Mouse (Mus musculus): Measurements from ENCODE around the gene Itprip. TPM values are rescaled to one million over a fixed set of nuclear protein-coding genes. Genes with fewer than 3 reads are reported as not detected.

The Itprip gene
- polyA plus RNA-seq, 1 experiment: 8.0 TPM

DNA sequence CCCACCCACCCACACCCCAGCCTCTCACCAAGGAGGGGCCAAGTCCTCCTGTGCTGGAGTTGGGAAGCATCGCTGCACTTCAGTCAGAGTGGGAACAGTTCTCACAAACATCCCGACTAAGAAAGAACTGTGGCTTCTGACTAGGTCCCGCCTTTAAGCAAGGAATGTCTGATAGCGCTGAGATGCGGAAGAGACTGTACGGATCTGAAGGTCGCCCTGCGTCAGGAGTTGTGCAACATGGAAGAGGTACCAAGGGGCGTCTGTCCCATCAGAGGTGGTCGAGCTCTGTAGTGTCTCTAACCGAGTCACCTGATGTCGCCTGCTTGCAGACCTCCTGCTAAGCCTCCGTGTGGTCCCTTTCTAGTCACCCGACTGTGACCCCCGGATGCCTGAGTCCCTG is 42.8 kb downstream of the Itprip start:
- H3K4me3 ChIP-seq (ENCODE audit: insufficient read depth, low read depth, low read length): no peak overlapping the region
- WGBS: 67% methylated on average over 15 of the region's 15 CpGs
- H3K4me1 ChIP-seq (ENCODE audit: control insufficient read depth, insufficient read depth, low read length): no peaks in the 10 kb centered on the region
- no peaks in the 10 kb centered on the region for H3K27me3 ChIP-seq (replicated peaks; ENCODE audit: control insufficient read depth, insufficient read depth, low read length)
- DNase-seq: no peak
- TF ChIP-seq CTCF (conservative IDR thresholded peaks at IDR 0.05; ENCODE audit: insufficient read depth, insufficient read length, low read depth, low read length) (no peak), POLR2A (IDR thresholded peaks at IDR 0.05; ENCODE audit: low read depth, low read length) (no peak)
- H3K27ac ChIP-seq (ENCODE audit: insufficient read depth, low read depth, low read length): no peak overlapping the region
- no peaks in the 10 kb centered on the region for H3K36me3 ChIP-seq (ENCODE audit: control insufficient read depth, insufficient read depth, low read length)

DNA sequence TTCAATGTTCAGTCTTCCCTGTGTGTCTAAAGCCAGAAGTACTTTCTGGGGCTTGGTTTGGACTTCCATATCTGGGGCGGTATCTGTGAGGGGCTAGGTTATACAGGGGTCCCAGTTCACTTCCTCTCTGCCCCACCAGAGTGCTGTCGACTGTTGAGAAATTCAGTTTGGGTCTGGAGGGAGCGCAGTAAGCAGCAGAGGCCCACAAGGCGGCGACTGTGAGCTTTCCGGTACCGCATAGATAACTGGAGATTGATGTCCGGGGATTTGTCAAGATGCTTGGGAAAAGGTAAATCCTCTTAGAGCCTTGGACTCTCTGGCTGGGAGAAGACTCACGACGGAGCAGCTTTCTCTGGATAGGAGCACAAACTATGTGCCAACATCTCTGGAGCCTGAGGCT is 47.6 kb downstream of the Itprip start:
- Histone ChIP-seq H3K27me3 (replicated peaks; ENCODE audit: control insufficient read depth, insufficient read depth, low read length) (no peaks in the 10 kb centered on the region), H3K4me1 (ENCODE audit: control insufficient read depth, insufficient read depth, low read length) (no peaks in the 10 kb centered on the region), H3K27ac (ENCODE audit: insufficient read depth, low read depth, low read length) (no peak overlapping the region), H3K4me3 (ENCODE audit: insufficient read depth, low read depth, low read length) (no peak overlapping the region), H3K36me3 (ENCODE audit: control insufficient read depth, insufficient read depth, low read length) (no peaks in the 10 kb centered on the region)
- 43% methylated on average over 10 of the region's 10 CpGs for WGBS
- TF ChIP-seq POLR2A (IDR thresholded peaks at IDR 0.05; ENCODE audit: low read depth, low read length) (no peak), CTCF (conservative IDR thresholded peaks at IDR 0.05; ENCODE audit: insufficient read depth, insufficient read length, low read depth, low read length) (no peak; the same call in 1 of the 2 replicates)
- DNase-seq: no peak

DNA sequence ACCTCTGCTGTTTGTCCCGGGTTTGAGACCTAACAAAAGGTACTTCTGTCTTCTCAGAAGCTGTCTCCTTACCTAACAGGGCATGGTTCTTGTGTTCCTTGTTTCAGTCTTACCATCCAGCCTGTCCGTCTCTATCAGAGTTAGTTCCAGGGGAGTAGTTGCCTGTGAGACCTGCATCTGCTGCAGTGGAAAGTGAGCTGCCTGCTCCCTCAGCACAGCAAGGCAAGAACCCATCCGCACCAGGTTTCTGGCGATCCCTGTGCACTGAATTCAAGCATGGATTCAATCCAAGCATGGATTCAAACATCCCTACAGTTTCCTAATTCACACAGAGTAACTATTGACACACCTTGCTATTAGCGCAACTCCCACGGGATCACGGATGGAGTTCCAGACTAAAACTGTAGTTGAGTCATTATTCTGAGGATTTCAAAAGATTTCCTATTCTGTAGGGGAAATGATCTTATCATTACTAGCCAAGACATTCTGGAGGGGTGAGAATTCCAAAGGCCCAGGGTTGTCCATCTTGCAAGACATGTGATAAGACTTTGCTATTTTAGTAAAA is 48.9 kb downstream of the Itprip start:
- H3K27me3 ChIP-seq (replicated peaks; ENCODE audit: control insufficient read depth, insufficient read depth, low read length): no peaks in the 10 kb centered on the region
- H3K36me3 ChIP-seq (ENCODE audit: control insufficient read depth, insufficient read depth, low read length): no peaks in the 10 kb centered on the region
- TF ChIP-seq POLR2A (IDR thresholded peaks at IDR 0.05; ENCODE audit: low read depth, low read length): no peak
- no peak for TF ChIP-seq CTCF (conservative IDR thresholded peaks at IDR 0.05; ENCODE audit: insufficient read depth, insufficient read length, low read depth, low read length)
- H3K4me1 ChIP-seq (ENCODE audit: control insufficient read depth, insufficient read depth, low read length): peaks cover 3% of the 10 kb centered on the region; the same call in 1 of the 2 replicates
- H3K4me3 ChIP-seq (ENCODE audit: insufficient read depth, low read depth, low read length): no peak overlapping the region
- DNase-seq: no peak
- no peak overlapping the region for H3K27ac ChIP-seq (ENCODE audit: insufficient read depth, low read depth, low read length)
- 82% methylated on average over 7 of the region's 7 CpGs for WGBS

DNA sequence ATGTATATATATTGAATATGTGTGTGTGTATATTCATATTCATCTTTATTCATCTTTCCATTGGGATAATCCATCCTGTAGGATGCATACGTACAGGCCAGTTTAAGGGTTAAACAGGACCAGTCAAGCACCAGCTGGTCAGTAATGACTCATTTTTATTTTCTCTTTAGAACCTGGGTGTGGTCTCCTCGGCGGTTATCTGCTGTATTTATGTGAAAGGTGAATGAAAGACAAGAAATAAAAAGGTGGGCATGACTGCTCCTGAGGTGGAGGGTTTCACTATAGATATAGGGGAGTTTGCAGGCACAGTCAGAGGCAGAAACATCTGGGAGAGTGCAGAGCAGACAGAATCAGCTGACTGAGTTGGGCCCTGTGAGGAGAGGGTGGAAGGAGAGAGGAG is 49.6 kb downstream of the Itprip start:
- WGBS: 37% methylated on average over 3 of the region's 3 CpGs
- Histone ChIP-seq H3K27ac (ENCODE audit: insufficient read depth, low read depth, low read length) (no peak overlapping the region), H3K27me3 (replicated peaks; ENCODE audit: control insufficient read depth, insufficient read depth, low read length) (no peaks in the 10 kb centered on the region), H3K36me3 (ENCODE audit: control insufficient read depth, insufficient read depth, low read length) (no peaks in the 10 kb centered on the region), H3K4me3 (ENCODE audit: insufficient read depth, low read depth, low read length) (no peak overlapping the region), H3K4me1 (ENCODE audit: control insufficient read depth, insufficient read depth, low read length) (peaks cover 5% of the 10 kb centered on the region; the same call in 1 of the 2 replicates)
- TF ChIP-seq POLR2A (IDR thresholded peaks at IDR 0.05; ENCODE audit: low read depth, low read length) (no peak), CTCF (conservative IDR thresholded peaks at IDR 0.05; ENCODE audit: insufficient read depth, insufficient read length, low read depth, low read length) (no peak)
- no peak for DNase-seq

DNA sequence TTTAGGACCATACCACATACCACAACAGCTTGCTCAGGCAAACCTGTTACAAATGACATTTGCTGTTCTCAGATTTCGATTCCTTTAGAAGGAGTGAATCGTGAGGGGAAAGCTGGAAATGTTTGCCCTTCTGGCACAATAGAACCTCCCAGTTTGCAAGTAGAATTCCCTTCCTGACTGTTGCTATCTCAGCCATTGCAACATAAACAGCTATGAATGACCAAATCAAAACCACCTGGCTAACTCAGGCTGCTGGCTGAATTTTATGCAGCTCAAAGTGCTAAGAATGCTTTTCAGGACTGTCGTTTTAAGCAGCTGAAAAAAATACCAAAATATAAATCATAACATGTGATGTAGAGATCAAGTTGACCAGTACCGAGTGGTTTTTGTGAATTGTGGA is 50.1 kb downstream of the Itprip start:
- DNase-seq: no peak
- H3K4me3 ChIP-seq (ENCODE audit: insufficient read depth, low read depth, low read length): no peak overlapping the region
- H3K27ac ChIP-seq (ENCODE audit: insufficient read depth, low read depth, low read length): no peak overlapping the region
- H3K4me1 ChIP-seq (ENCODE audit: control insufficient read depth, insufficient read depth, low read length): peaks cover 5% of the 10 kb centered on the region; the same call in 1 of the 2 replicates
- TF ChIP-seq CTCF (conservative IDR thresholded peaks at IDR 0.05; ENCODE audit: insufficient read depth, insufficient read length, low read depth, low read length): no peak
- no peak for TF ChIP-seq POLR2A (IDR thresholded peaks at IDR 0.05; ENCODE audit: low read depth, low read length)
- 47% methylated on average over 4 of the region's 4 CpGs for WGBS
- no peaks in the 10 kb centered on the region for H3K27me3 ChIP-seq (replicated peaks; ENCODE audit: control insufficient read depth, insufficient read depth, low read length)
- H3K36me3 ChIP-seq (ENCODE audit: control insufficient read depth, insufficient read depth, low read length): no peaks in the 10 kb centered on the region

DNA sequence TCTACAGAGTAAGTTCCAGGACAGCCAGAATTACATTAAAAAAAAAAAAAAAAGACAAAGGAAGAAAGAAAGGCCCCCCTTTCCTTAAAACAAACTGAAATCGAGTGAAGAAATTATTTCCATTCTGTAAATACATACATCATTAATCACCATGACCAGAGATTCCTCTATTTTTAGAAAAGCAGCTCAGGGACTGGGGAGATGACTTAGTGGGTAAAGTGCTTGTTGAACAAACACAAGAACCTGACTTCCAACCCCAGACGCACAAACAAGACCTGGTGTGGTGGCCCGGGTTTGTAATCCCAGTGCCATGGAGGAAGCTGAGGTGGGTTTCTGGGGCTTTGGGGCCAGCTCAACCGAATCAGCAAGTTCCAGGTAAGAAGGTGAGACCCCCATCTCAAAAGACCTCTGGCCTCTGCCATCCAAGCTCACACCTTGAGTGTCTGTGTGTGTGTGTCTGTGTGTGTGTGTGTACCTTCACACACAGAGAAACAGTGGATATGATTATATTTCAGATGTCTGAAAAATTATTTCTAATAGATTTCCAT is 51.4 kb downstream of the Itprip start:
- peaks cover 5% of the 10 kb centered on the region; the same call in 1 of the 2 replicates for H3K4me1 ChIP-seq (ENCODE audit: control insufficient read depth, insufficient read depth, low read length)
- no peaks in the 10 kb centered on the region for H3K36me3 ChIP-seq (ENCODE audit: control insufficient read depth, insufficient read depth, low read length)
- DNase-seq: no peak
- no peaks in the 10 kb centered on the region for H3K27me3 ChIP-seq (replicated peaks; ENCODE audit: control insufficient read depth, insufficient read depth, low read length)
- TF ChIP-seq CTCF (conservative IDR thresholded peaks at IDR 0.05; ENCODE audit: insufficient read depth, insufficient read length, low read depth, low read length): no peak
- H3K4me3 ChIP-seq (ENCODE audit: insufficient read depth, low read depth, low read length): no peak overlapping the region
- no peak overlapping the region for H3K27ac ChIP-seq (ENCODE audit: insufficient read depth, low read depth, low read length)
- WGBS: 59% methylated on average over 4 of the region's 4 CpGs

DNA sequence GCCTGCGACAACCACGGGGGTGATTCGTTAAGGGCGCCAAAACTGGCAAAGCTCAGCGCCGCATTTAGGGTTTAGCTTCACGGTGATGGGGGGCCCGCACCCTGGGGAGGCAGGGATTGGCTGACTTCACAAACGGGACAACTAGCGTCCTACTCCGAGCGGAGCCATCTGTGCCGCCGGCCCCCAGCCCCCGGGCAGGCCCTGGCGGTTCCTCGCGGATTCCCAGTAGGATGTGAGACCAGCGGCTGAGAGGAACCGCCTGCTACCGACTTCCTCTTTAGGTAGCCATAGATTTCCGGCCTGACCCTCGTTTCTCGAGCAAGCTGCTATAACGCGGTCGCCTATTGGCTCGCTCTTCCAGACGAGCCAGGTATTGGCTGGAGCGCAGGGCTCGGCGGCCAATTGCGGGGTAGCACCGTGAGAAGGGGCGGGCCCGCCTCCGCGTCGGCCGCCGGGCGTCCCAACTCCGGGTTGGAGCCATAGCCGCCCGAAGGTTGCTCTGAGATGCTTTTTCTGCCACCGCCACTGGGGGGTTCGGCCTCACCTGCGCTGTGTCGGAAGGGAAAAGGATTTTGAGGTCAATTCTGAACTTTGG is 53.6 kb downstream of the Itprip start, which contains the start of gene Gsto2:
TSS of gene Gsto2 (plus strand) at position 182 of the 595 bp plus-strand sequence.
- Histone ChIP-seq H3K27me3 (replicated peaks; ENCODE audit: control insufficient read depth, insufficient read depth, low read length) (no peaks in the 10 kb centered on the region), H3K36me3 (ENCODE audit: control insufficient read depth, insufficient read depth, low read length) (no peaks in the 10 kb centered on the region), H3K27ac (ENCODE audit: insufficient read depth, low read depth, low read length) (peak within 1 kb of the TSS; percentile 86), H3K4me3 (ENCODE audit: insufficient read depth, low read depth, low read length) (peak within 1 kb of the TSS; percentile 99), H3K4me1 (ENCODE audit: control insufficient read depth, insufficient read depth, low read length) (peaks cover 5% of the 10 kb centered on the region; the same call in 1 of the 2 replicates)
- peak; percentile 97 for DNase-seq
- WGBS: under 1% methylated on average over 49 of the region's 49 CpGs
- TF ChIP-seq CTCF (conservative IDR thresholded peaks at IDR 0.05; ENCODE audit: insufficient read depth, insufficient read length, low read depth, low read length) (peak; percentile 48), POLR2A (IDR thresholded peaks at IDR 0.05; ENCODE audit: low read depth, low read length) (no peak)
